Mouse (Mus musculus) fibroblast of lung, adult 2 months (primary cell): ENCODE results near the gene Fxr2.

ENCODE experiments used
- DNase-seq: peaks from one replicate; pipeline ENCODE4 v3.0.0-alpha.2; 2011; ENCODE audit warnings: low read depth

Gene Fxr2

GRCm38 (mm10) chr11:69657462-69657881 is 24.7 kb downstream of the Fxr2 start:
- DNase-seq = no peak

- no peak for DNase-seq
Observed at GRCm38 (mm10) chr11:69661221-69661881, 28.6 kb downstream of the Fxr2 start.

DNA sequence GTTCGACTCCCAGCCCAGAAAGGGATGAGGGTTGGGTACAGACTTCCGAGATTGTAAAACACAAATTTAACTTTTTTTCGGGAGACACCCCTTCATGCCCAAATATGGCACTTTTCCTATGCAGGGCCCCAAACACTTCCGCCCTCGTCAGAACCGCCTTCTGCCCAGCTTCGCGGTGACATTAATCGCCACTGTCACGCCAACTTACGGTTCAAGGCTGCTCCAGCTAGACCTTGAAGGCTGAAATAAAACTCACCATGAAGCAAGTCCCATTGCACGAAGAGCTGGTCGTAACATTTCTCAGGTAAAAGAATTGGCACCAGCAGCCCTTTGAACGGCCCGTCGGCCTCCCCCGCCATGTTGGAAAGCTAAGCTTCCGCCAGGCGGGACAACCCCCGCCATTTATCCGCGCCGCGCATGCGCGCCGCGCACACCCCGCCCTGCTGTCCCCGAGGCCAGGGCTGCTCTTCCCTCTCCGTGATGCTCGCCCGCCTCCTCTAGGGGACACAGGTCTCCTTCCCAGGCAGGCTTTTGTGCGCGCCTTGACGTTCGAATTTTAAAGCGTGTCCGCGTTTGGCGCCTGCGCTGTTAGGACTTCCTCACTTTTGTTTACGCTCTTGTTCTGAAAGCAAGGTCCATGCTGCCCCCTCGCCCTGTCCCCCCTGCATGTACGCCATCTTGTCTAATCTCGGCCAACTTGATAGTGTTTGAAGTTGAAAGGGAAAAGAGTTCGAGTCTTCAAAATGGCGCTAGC is 29.6 kb downstream of the Fxr2 start, which contains the start of gene Mpdu1:
Mpdu1 (minus strand) TSS at position 430 of the 754 bp plus-strand sequence.
- peak; percentile 87 for DNase-seq

GRCm38 (mm10) chr11:69662967-69663671 is 30.3 kb downstream of the Fxr2 start:
- no peak for DNase-seq

GRCm38 (mm10) chr11:69663795-69664194 is 31.0 kb downstream of the Fxr2 start:
- no peak for DNase-seq

GRCm38 (mm10) chr11:69664841-69665240 is 32.1 kb downstream of the Fxr2 start:
- DNase-seq = no peak

DNA sequence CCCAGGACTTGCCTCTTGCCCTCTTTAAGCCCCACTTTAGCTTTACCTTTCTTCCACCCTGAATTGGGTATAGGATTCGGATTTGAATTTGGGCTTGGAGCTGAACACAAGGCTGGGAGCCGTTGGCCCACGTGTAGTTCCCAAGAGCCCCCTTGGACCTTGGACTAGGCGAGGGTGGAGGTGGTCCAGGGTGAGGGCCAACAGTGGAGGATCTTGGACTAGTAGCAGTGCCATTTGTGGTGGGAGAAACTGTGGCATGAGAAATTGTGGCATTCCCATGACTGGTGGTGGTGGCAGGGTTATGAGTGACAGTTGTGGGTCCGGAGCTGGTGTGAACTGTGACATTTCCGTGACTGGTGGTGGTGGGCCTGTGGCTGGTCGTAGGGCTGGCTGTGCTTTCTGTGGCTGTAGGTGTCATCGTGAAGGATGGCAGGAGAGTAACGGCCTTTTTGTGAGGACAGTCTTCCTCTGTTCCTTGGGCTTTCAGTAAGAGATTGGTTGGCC is 32.7 kb downstream of the Fxr2 start:
- no peak for DNase-seq

- peak; percentile 56 for DNase-seq
Observed at GRCm38 (mm10) chr11:69665961-69666664, 33.3 kb downstream of the Fxr2 start, which contains the start of gene Cd68. TSS of gene Cd68 (minus strand) at chr11:69666153.

DNA sequence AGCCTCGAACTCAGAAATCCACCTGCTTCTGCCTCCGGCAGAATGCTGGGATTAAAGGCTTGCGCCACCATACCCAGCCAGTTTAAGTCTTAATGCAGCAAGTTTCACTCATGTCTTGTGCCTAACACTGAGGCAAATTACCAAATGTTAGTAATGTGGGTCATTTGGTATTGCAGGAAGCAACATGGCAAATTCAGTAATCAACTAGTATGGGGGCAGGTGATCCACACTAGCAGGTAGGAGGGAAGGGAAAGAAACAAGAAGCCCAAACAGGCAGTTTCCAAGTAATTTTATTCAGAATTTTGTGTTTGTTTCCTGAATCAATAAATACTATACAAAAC is 33.8 kb downstream of the Fxr2 start:
- no peak for DNase-seq

- DNase-seq = peak; percentile 83
Observed at GRCm38 (mm10) chr11:69670786-69671725, 38.3 kb downstream of the Fxr2 start.

- no peak for DNase-seq
Observed at GRCm38 (mm10) chr11:69671726-69672124, 38.9 kb downstream of the Fxr2 start.

DNA sequence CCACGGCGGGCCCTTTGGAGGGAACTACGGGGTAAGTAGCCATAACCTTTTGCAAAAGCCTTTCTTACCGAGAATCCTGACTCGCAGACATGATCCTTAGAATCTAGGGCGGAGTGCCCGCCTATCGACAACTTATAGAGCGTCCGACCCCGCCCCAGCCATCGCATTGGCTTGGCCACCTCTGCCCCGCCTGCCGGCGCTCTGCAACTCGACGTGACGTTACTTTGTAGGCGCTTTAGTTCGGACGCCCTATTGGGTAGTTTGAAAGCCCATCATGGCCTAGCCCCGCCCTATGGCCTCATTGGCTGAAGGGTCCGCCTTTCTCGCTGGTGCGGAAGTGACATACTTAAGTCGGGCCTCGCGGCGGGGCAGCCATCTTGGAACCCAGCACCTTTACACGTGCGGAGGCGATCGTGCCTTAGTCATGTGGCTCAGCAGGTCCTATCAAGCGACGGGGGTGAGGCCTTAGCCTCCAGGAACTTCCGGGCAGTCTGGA is 39.5 kb downstream of the Fxr2 start, which contains the start of gene Eif4a1:
Eif4a1 (minus strand) TSS at position 213 of the 496 bp plus-strand sequence.
- DNase-seq = peak; percentile 100

- DNase-seq = no peak
Observed at GRCm38 (mm10) chr11:69679144-69679543, 46.4 kb downstream of the Fxr2 start.

- DNase-seq = no peak
Observed at GRCm38 (mm10) chr11:69680136-69680855, 47.5 kb downstream of the Fxr2 start.

DNA sequence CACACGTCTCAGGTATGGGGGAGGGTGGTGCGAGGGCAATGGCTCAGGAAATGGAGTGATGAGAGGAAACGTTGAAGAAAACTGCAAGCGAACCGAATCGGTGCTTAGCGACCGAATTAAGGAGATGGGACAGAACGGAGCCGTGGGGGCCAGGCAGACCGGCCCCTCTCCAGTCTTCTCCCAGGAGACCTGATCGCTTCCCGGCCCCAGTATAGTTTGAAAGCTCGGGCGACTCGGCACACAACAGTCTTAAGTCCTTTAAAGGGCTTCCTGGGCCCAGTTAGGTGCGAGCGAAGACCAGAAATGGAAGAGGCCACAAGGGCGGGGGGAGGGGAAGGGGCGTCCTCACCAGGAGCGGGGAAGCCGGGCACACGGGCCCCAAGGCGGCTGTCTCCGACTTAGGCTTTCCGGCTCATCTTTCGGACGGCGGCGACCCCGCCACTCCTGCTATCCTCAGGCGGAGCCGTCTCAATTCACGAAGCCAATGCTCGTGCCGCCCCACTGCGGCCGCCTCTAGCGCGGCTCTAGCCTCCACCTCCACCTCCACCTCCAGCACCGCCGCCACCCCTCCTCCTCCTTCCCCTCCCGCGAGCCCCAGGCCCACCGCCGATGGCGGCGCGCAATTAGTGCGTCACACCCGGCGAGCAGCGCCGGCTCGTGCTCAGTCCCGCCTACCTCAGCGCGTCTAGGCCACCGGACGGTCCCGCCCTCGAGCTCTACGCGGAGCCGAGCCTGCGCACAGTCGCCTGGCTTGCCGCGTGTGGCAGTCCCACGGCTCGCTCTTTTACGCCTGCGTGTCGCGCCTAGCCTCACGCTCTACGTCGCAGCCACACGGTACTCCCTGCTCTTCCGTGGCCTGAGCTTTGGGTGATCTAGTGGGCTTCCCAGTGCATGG is 48.8 kb downstream of the Fxr2 start, which contains the start of gene Senp3:
Senp3 (minus strand) TSS at position 771 of the 895 bp plus-strand sequence.
- peak; percentile 86 for DNase-seq

DNA sequence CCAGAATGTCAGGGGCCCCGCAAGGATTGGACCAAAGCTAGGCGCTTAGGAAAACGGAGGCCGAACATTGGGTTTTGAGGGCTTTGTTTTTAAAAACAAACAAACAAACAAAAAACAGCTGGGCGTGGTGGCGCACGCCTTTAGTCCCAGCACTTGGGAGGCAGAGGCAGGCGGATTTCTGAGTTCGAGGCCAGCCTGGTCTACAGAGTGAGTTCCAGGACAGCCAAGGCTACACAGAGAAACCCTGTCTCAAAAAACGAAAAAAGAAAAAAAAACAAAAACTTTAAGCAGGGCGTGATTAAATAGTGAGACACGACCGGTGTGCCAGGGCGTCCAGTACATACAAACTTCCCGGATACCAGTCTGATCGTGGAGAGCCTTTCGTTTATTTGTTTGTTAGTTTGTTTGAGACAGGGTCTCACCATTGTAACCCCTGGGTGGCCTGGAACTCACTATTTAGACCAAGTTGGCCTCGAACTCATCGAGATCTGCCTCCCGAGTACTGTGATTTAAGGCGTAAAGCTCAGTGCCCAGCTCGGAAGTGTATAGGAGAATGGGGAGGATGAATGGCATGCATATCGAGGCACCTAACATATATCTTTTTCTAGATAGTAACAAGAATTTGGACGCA is 49.5 kb downstream of the Fxr2 start:
- no peak for DNase-seq

- peak; percentile 78 for DNase-seq
Observed at GRCm38 (mm10) chr11:69682840-69683533, 50.2 kb downstream of the Fxr2 start.

DNA sequence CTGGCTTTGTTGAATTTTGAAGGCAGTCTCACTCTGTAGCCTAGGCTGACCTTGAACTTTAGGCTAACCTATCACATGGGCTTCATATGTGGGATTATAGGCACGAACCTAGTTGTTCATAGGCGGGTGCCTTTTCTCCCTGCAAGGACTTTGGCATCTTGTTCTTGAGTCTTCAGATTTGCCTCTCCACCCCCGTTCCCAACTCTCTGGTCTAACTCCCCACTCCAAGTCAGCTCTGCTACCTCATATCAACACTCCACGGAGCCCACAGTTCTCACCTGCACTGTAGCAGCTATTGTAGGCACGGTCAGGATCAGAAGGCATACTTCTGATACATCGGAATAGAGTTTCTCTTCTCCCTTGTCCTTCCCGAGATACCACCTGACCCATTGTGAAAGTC is 50.8 kb downstream of the Fxr2 start:
- no peak for DNase-seq
